Mouse (Mus musculus): ENCODE data around the gene Kng1. TPM values are rescaled to one million over a fixed set of nuclear protein-coding genes. Genes with fewer than 3 reads are reported as not detected.
A peak's percentile ranks its signal among the peaks of the same experiment; 100 is the strongest.

Gene Kng1
- polyA plus RNA-seq, 1 experiment from 2014 or later, result not detected

GRCm38 (mm10) chr16:23102340-23103037 lies 44.8 kb downstream of the Kng1 start:
- Histone ChIP-seq H3K9ac (ENCODE audit: low read length) (peak overlapping the region; percentile 76), H3K4me3 (ENCODE audit: control insufficient read depth in 1 of 2, insufficient read depth in 1 of 2, low read depth in 1 of 2, low read length in 2 of 2) (peak overlapping the region; percentile 49 to 57), H3K4me2 (ENCODE audit: low read length) (peak overlapping the region; percentile 73), H3K9me3 (ENCODE audit: control insufficient read depth, low read length) (no peaks in the 10 kb centered on the region), H3K27ac (replicated peaks in 1 of 2; ENCODE audit: control insufficient read depth in 1 of 2, insufficient read depth in 1 of 2, low read depth in 2 of 2, low read length in 2 of 2) (peak overlapping the region; percentile 57 to 76; a peak in 2 of 4 replicates), H3K36me3 (ENCODE audit: control insufficient read depth, insufficient read depth, low read length) (no peaks in the 10 kb centered on the region), H3K27me3 (ENCODE audit: control insufficient read depth, insufficient read depth, low read length) (no peaks in the 10 kb centered on the region), H3K4me1 (ENCODE audit: control insufficient read depth in 2 of 2, insufficient read depth in 2 of 2, low read length in 2 of 2) (peaks cover 6 to 15% of the 10 kb centered on the region in 2 experiments)
- 7% methylated on average over 15 of the region's 15 CpGs for WGBS
- no peak for ATAC-seq (ENCODE audit: insufficient number of reproducible peaks, insufficient read depth, low FRiP score, low read depth)

GRCm38 (mm10) chr16:23103038-23103745 lies 45.5 kb downstream of the Kng1 start:
- H3K4me2 ChIP-seq (ENCODE audit: low read length), result peak overlapping the region; percentile 73
- no peaks in the 10 kb centered on the region for H3K27me3 ChIP-seq (ENCODE audit: control insufficient read depth, insufficient read depth, low read length)
- peak overlapping the region; percentile 76 for H3K9ac ChIP-seq (ENCODE audit: low read length)
- no peak for ATAC-seq (ENCODE audit: insufficient number of reproducible peaks, insufficient read depth, low FRiP score, low read depth)
- peak overlapping the region in 1 of 2 experiments; percentile 76; a peak in 2 of 4 replicates for H3K27ac ChIP-seq (replicated peaks in 1 of 2; ENCODE audit: control insufficient read depth in 1 of 2, insufficient read depth in 1 of 2, low read depth in 2 of 2, low read length in 2 of 2)
- peak overlapping the region; percentile 49 to 57 for H3K4me3 ChIP-seq (ENCODE audit: control insufficient read depth in 1 of 2, insufficient read depth in 1 of 2, low read depth in 1 of 2, low read length in 2 of 2)
- WGBS, result 35% methylated on average over 17 of the region's 17 CpGs
- H3K9me3 ChIP-seq (ENCODE audit: control insufficient read depth, low read length), result no peaks in the 10 kb centered on the region
- H3K36me3 ChIP-seq (ENCODE audit: control insufficient read depth, insufficient read depth, low read length), result no peaks in the 10 kb centered on the region
- peaks cover 6 to 15% of the 10 kb centered on the region in 2 experiments for H3K4me1 ChIP-seq (ENCODE audit: control insufficient read depth in 2 of 2, insufficient read depth in 2 of 2, low read length in 2 of 2)

- no peaks in the 10 kb centered on the region for H3K27me3 ChIP-seq (ENCODE audit: control insufficient read depth, insufficient read depth, low read length)
- no peak for ATAC-seq (ENCODE audit: insufficient number of reproducible peaks, insufficient read depth, low FRiP score, low read depth)
- H3K27ac ChIP-seq (replicated peaks in 1 of 2; ENCODE audit: control insufficient read depth in 1 of 2, insufficient read depth in 1 of 2, low read depth in 2 of 2, low read length in 2 of 2), result no peak overlapping the region
- peaks cover 5% of the 10 kb centered on the region for H3K36me3 ChIP-seq (ENCODE audit: control insufficient read depth, insufficient read depth, low read length)
- no peak overlapping the region for H3K4me2 ChIP-seq (ENCODE audit: low read length)
- H3K9ac ChIP-seq (ENCODE audit: low read length), result no peak overlapping the region
- no peaks in the 10 kb centered on the region for H3K9me3 ChIP-seq (ENCODE audit: control insufficient read depth, low read length)
- H3K4me3 ChIP-seq (ENCODE audit: control insufficient read depth in 1 of 2, insufficient read depth in 1 of 2, low read depth in 1 of 2, low read length in 2 of 2), result no peak overlapping the region
- 68% methylated on average over 2 of the region's 2 CpGs for WGBS
- H3K4me1 ChIP-seq (ENCODE audit: control insufficient read depth in 2 of 2, insufficient read depth in 2 of 2, low read length in 2 of 2), result peaks cover 6 to 15% of the 10 kb centered on the region in 2 experiments
These were observed 46.2 kb downstream of the Kng1 start for GRCm38 (mm10) chr16:23103841-23104240.

- Histone ChIP-seq H3K27ac (replicated peaks in 1 of 2; ENCODE audit: control insufficient read depth in 1 of 2, insufficient read depth in 1 of 2, low read depth in 2 of 2, low read length in 2 of 2) (no peak overlapping the region), H3K4me3 (ENCODE audit: control insufficient read depth in 1 of 2, insufficient read depth in 1 of 2, low read depth in 1 of 2, low read length in 2 of 2) (no peak overlapping the region), H3K9me3 (ENCODE audit: control insufficient read depth, low read length) (no peaks in the 10 kb centered on the region), H3K9ac (ENCODE audit: low read length) (no peak overlapping the region), H3K4me1 (ENCODE audit: control insufficient read depth in 2 of 2, insufficient read depth in 2 of 2, low read length in 2 of 2) (peaks cover 0 to 19% of the 10 kb centered on the region in 2 experiments; a peak in 3 of 4 replicates), H3K27me3 (ENCODE audit: control insufficient read depth, insufficient read depth, low read length) (no peaks in the 10 kb centered on the region), H3K4me2 (ENCODE audit: low read length) (no peak overlapping the region), H3K36me3 (ENCODE audit: control insufficient read depth, insufficient read depth, low read length) (peaks cover 28% of the 10 kb centered on the region)
- ATAC-seq (ENCODE audit: insufficient number of reproducible peaks, insufficient read depth, low FRiP score, low read depth), result no peak
- 76% methylated on average over 7 of the region's 7 CpGs for WGBS
These were observed 48.5 kb downstream of the Kng1 start for GRCm38 (mm10) chr16:23106121-23106520.

- Histone ChIP-seq H3K9ac (ENCODE audit: low read length) (peak within 1 kb of the TSS; percentile 99), H3K27me3 (ENCODE audit: control insufficient read depth, insufficient read depth, low read length) (no peaks in the 10 kb centered on the region), H3K4me1 (ENCODE audit: control insufficient read depth in 2 of 2, insufficient read depth in 2 of 2, low read length in 2 of 2) (peaks cover 0 to 19% of the 10 kb centered on the region in 2 experiments; a peak in 3 of 4 replicates), H3K4me3 (ENCODE audit: control insufficient read depth in 1 of 2, insufficient read depth in 1 of 2, low read depth in 1 of 2, low read length in 2 of 2) (peak within 1 kb of the TSS; percentile 84 to 98), H3K27ac (replicated peaks in 1 of 2; ENCODE audit: control insufficient read depth in 1 of 2, insufficient read depth in 1 of 2, low read depth in 2 of 2, low read length in 2 of 2) (peak within 1 kb of the TSS; percentile 94 to 99), H3K36me3 (ENCODE audit: control insufficient read depth, insufficient read depth, low read length) (peaks cover 41% of the 10 kb centered on the region), H3K4me2 (ENCODE audit: low read length) (peak within 1 kb of the TSS; percentile 96), H3K9me3 (ENCODE audit: control insufficient read depth, low read length) (no peaks in the 10 kb centered on the region)
- WGBS, result under 1% methylated on average over 71 of the region's 71 CpGs
- peak; percentile 87 for ATAC-seq (ENCODE audit: insufficient number of reproducible peaks, insufficient read depth, low FRiP score, low read depth)
These were observed 49.7 kb downstream of the Kng1 start, which contains the start of gene Eif4a2 for GRCm38 (mm10) chr16:23107231-23107942. Gene Eif4a2 (plus strand): TSS chr16:23107444.

- Histone ChIP-seq H3K27ac (replicated peaks in 1 of 2; ENCODE audit: control insufficient read depth in 1 of 2, insufficient read depth in 1 of 2, low read depth in 2 of 2, low read length in 2 of 2) (peak overlapping the region; percentile 94 to 99), H3K4me2 (ENCODE audit: low read length) (peak overlapping the region; percentile 96)
These were observed 50.5 kb downstream of the Kng1 start for GRCm38 (mm10) chr16:23107946-23108759.

More at GRCm38 (mm10) chr16:23107946-23108759, 50.5 kb downstream of the Kng1 start:
- peaks cover 0 to 19% of the 10 kb centered on the region in 2 experiments; a peak in 3 of 4 replicates for H3K4me1 ChIP-seq (ENCODE audit: control insufficient read depth in 2 of 2, insufficient read depth in 2 of 2, low read length in 2 of 2)
- H3K9me3 ChIP-seq (ENCODE audit: control insufficient read depth, low read length), result no peaks in the 10 kb centered on the region
- peak overlapping the region; percentile 84 to 98 for H3K4me3 ChIP-seq (ENCODE audit: control insufficient read depth in 1 of 2, insufficient read depth in 1 of 2, low read depth in 1 of 2, low read length in 2 of 2)
- ATAC-seq (ENCODE audit: insufficient number of reproducible peaks, insufficient read depth, low FRiP score, low read depth), result peak; percentile 80
- peaks cover 48% of the 10 kb centered on the region for H3K36me3 ChIP-seq (ENCODE audit: control insufficient read depth, insufficient read depth, low read length)
- WGBS, result under 1% methylated on average over 52 of the region's 52 CpGs
- H3K9ac ChIP-seq (ENCODE audit: low read length), result peak overlapping the region; percentile 99
- H3K27me3 ChIP-seq (ENCODE audit: control insufficient read depth, insufficient read depth, low read length), result no peaks in the 10 kb centered on the region

All from heart, embryonic 14.5 days (tissue).